Mouse (Mus musculus): ENCODE results near the gene Usp19. TPM values are rescaled to one million over a fixed set of nuclear protein-coding genes. Genes with fewer than 3 reads are reported as not detected.

Gene Usp19
- total RNA-seq, 1 experiment from 2014 or later, result 74.6 TPM

GRCm38 (mm10) chr9:108521604-108522003, 31.2 kb downstream of the Usp19 start:
- no peak for ATAC-seq (replicated peaks in 1 of 2; ENCODE audit: insufficient read depth in 1 of 2, low FRiP score in 2 of 2, low TSS enrichment in 1 of 2, low read depth in 1 of 2, poor library complexity in 2 of 2, severe bottlenecking in 2 of 2)

DNA sequence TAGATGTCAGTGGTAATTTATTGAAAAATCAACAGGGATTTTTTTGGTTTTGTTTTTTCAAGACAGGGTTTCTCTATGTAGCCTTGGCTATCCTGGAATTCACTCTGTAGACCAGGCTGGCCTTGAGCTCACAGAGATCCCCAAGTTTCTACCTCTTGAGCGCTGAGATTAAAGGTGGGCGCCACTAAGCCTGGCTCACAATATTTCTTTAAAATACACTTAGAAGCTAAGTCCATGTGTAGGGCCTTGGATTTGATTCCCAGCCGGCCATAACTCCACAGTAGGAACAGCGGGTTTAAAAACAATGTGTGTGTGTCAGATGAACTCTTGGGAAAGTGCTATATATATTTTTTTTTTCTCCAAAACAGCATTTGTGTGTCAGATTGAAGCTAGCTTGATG, 32.9 kb downstream of the Usp19 start:
- ATAC-seq (replicated peaks in 1 of 2; ENCODE audit: insufficient read depth in 1 of 2, low FRiP score in 2 of 2, low TSS enrichment in 1 of 2, low read depth in 1 of 2, poor library complexity in 2 of 2, severe bottlenecking in 2 of 2), result no peak

DNA sequence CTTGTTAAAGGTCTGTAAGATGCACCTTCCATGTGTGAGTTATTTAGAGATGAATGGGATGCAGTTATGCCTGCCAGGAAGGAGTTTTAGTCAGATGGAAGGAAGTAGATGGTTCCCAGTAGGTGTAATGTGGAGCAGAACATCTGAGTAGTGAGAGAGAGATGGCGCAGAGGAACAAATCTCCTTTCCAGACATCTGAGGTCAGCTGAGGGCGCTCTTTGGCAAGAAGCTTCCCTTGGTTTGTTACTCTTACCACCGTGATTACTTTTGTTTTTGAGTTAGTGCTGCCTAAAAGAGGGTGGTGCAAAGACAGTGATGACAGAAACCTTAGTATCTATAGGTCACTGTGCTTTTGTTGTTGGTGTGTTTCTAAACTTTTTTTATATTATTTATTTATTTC, 35.0 kb downstream of the Usp19 start:
- ATAC-seq (replicated peaks in 1 of 2; ENCODE audit: insufficient read depth in 1 of 2, low FRiP score in 2 of 2, low TSS enrichment in 1 of 2, low read depth in 1 of 2, poor library complexity in 2 of 2, severe bottlenecking in 2 of 2), result no peak

- no peak for ATAC-seq (replicated peaks in 1 of 2; ENCODE audit: insufficient read depth in 1 of 2, low FRiP score in 2 of 2, low TSS enrichment in 1 of 2, low read depth in 1 of 2, poor library complexity in 2 of 2, severe bottlenecking in 2 of 2)
These were observed 40.6 kb downstream of the Usp19 start for GRCm38 (mm10) chr9:108530954-108531353.

DNA sequence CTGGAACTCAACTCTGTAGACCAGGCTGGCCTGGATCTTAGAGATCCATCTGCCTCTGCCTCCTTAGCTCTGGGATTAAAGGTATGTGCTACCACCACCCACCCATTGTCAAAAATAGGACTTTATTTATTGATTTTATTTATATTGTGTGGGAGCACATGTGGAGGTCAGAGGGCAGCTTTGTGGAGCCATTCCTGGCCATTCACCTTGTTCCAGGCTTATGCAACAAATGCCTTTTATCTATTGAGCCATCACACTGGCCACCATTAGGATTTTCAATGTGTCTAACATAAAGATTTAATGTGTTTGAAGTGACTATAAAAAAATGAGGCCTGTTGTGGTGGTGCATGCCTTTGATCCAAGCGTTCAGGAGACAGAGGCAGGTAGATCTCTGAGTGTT, 41.1 kb downstream of the Usp19 start:
- ATAC-seq (replicated peaks in 1 of 2; ENCODE audit: insufficient read depth in 1 of 2, low FRiP score in 2 of 2, low TSS enrichment in 1 of 2, low read depth in 1 of 2, poor library complexity in 2 of 2, severe bottlenecking in 2 of 2), result no peak

- ATAC-seq (replicated peaks in 1 of 2; ENCODE audit: insufficient read depth in 1 of 2, low FRiP score in 2 of 2, low TSS enrichment in 1 of 2, low read depth in 1 of 2, poor library complexity in 2 of 2, severe bottlenecking in 2 of 2), result no peak
These were observed 50.4 kb downstream of the Usp19 start for GRCm38 (mm10) chr9:108540846-108541245.

- no peak for ATAC-seq (replicated peaks in 1 of 2; ENCODE audit: insufficient read depth in 1 of 2, low FRiP score in 2 of 2, low TSS enrichment in 1 of 2, low read depth in 1 of 2, poor library complexity in 2 of 2, severe bottlenecking in 2 of 2)
These were observed 55.6 kb downstream of the Usp19 start for GRCm38 (mm10) chr9:108545986-108546385.

DNA sequence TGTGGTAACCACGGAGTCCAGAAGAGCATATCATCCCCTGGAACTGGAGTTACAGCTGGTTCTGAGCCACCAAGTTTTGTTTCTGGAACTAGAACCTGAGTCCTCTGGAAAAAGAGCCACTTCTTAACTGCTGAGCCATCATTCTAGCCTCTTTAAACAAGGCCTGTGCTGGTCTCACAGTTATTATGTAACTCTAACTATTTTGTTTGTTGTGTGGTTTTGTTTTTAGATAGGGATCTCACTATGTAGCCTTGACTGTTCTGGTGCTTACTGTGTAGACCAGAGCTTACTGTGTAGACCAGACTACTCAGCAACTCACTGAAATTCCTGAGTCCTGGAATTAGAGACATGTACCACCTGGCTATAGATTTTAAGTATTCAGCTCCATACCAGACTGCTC, 56.5 kb downstream of the Usp19 start:
- ATAC-seq (replicated peaks in 1 of 2; ENCODE audit: insufficient read depth in 1 of 2, low FRiP score in 2 of 2, low TSS enrichment in 1 of 2, low read depth in 1 of 2, poor library complexity in 2 of 2, severe bottlenecking in 2 of 2), result no peak

Other genes with a start within 250 kb of the Usp19 start
- gene Dag1, start 226.6 kb upstream of the Usp19 start, total RNA-seq (2017), result 9.8 and 14.1 TPM in 2 replicates
- 7.0 and 12.5 TPM in 2 replicates for gene Nicn1, start 200.2 kb upstream of the Usp19 start, total RNA-seq (2017)
- 1.4 and 1.6 TPM in 2 replicates for gene Amt, start 193.7 kb upstream of the Usp19 start, total RNA-seq (2017)
- 251 and 320 TPM in 2 replicates for gene Rhoa, start 184.5 kb upstream of the Usp19 start, total RNA-seq (2017)
- gene Tcta, start 184.4 kb upstream of the Usp19 start, total RNA-seq (2017), result 8.5 and 9.7 TPM in 2 replicates
- 711 and 1,132 TPM in 2 replicates for gene Gpx1, start 151.7 kb upstream of the Usp19 start, total RNA-seq (2017)
- gene Usp4, start 142.7 kb upstream of the Usp19 start, total RNA-seq (2017), result 54.7 and 65.7 TPM in 2 replicates
- gene 1700102P08Rik, start 97.8 kb upstream of the Usp19 start, total RNA-seq (2017), result 1.3 and 2.9 TPM in 2 replicates
- 0.69 and 1.7 TPM in 2 replicates for gene Ccdc36, start 62.1 kb upstream of the Usp19 start, total RNA-seq (2017)
- gene BC048562, start 54.1 kb upstream of the Usp19 start, total RNA-seq (2017), result not detected in 2 replicates
- 13.4 and 13.8 TPM in 2 replicates for gene Ccdc71, start 30.1 kb upstream of the Usp19 start, total RNA-seq (2017)
- 12.1 and 18.6 TPM in 2 replicates for gene Klhdc8b, start 29.0 kb upstream of the Usp19 start, total RNA-seq (2017)
- 1.8 and 6.4 TPM in 2 replicates for gene Lamb2, start 10.9 kb upstream of the Usp19 start, total RNA-seq (2017)
- 150 and 153 TPM in 2 replicates for gene Qars, start 17.1 kb downstream of the Usp19 start, total RNA-seq (2017)
- gene Qrich1, start 26.2 kb downstream of the Usp19 start, total RNA-seq (2017), result 144 and 193 TPM in 2 replicates
- gene Impdh2, start 69.7 kb downstream of the Usp19 start, total RNA-seq (2017), result 320 and 384 TPM in 2 replicates
- 11.1 and 15.9 TPM in 2 replicates for gene Ndufaf3, start 76.8 kb downstream of the Usp19 start, total RNA-seq (2017)
- 39.5 and 54.8 TPM in 2 replicates for gene Dalrd3, start 79.3 kb downstream of the Usp19 start, total RNA-seq (2017)
- gene Wdr6, start 88.1 kb downstream of the Usp19 start, total RNA-seq (2017), result 28.8 and 35.4 TPM in 2 replicates
- gene P4htm, start 107.1 kb downstream of the Usp19 start, total RNA-seq (2017), result 2.1 and 5.4 TPM in 2 replicates
- gene Arih2, start 158.8 kb downstream of the Usp19 start, total RNA-seq (2017), result 69.7 and 70.8 TPM in 2 replicates
- 40.5 and 43.7 TPM in 2 replicates for gene Slc25a20, start 171.5 kb downstream of the Usp19 start, total RNA-seq (2017)
- 21.9 and 29.5 TPM in 2 replicates for gene Prkar2a, start 198.7 kb downstream of the Usp19 start, total RNA-seq (2017)